Mouse (Mus musculus) ES-Bruce4 (cell line): Measurements from ENCODE around the gene Rhbdd1. TPM values are rescaled to one million over a fixed set of nuclear protein-coding genes. Genes with fewer than 3 reads are reported as not detected.
A peak's percentile ranks its signal among the peaks of the same experiment; 100 is the strongest.

Experiments used
- H3K27ac ChIP-seq: 2 replicates; pipeline ENCODE4 v1.5.1; 2012; ENCODE audit warnings: low read length, inconsistent platforms; ENCODE audit not compliant: insufficient read depth
- H3K27me3 ChIP-seq: 2 replicates; pipeline ENCODE4 v1.6.1; 2012; ENCODE audit warnings: mild to moderate bottlenecking, low read length, inconsistent platforms; ENCODE audit not compliant: control insufficient read depth, poor library complexity, insufficient read depth, severe bottlenecking
- H3K36me3 ChIP-seq: 2 replicates; pipeline ENCODE4 v1.6.1; 2012; ENCODE audit warnings: inconsistent platforms, mild to moderate bottlenecking, low read length, moderate library complexity; ENCODE audit not compliant: control insufficient read depth, poor library complexity, insufficient read depth, severe bottlenecking
- H3K4me1 ChIP-seq: one replicate; pipeline ENCODE4 v1.8.1; 2011; ENCODE audit warnings: low read length; ENCODE audit not compliant: control insufficient read depth, insufficient read depth
- H3K4me3 ChIP-seq: 2 replicates; pipeline ENCODE4 v1.5.1; 2011; ENCODE audit warnings: low read depth, mild to moderate bottlenecking, low read length
- H3K9ac ChIP-seq: 2 replicates; pipeline ENCODE4 v1.6.1; 2012; ENCODE audit warnings: low read depth, mild to moderate bottlenecking, inconsistent platforms; ENCODE audit not compliant: poor library complexity, severe bottlenecking
- H3K9me3 ChIP-seq: replicated peaks from 2 replicates; pipeline ENCODE4 v1.6.1; 2012; ENCODE audit warnings: mild to moderate bottlenecking, low read length, inconsistent platforms; ENCODE audit not compliant: control insufficient read depth, poor library complexity, insufficient read depth, severe bottlenecking
- CTCF ChIP-seq: IDR thresholded peaks from one replicate; pipeline ENCODE4 v1.8.1; 2011; ENCODE audit warnings: low read depth, low read length
- EP300 ChIP-seq: IDR thresholded peaks from 2 replicates; pipeline ENCODE4 v1.6.1; 2011; ENCODE audit warnings: low read depth, low read length; ENCODE audit not compliant: insufficient read depth
- POLR2A ChIP-seq: IDR thresholded peaks from one replicate; pipeline ENCODE4 v1.8.1; 2011; ENCODE audit warnings: low read length; ENCODE audit not compliant: insufficient read depth
- polyA plus RNA-seq: library from polyadenylated mRNA; stranded (reverse); fragments of >200 nt; gene quantifications from 2 replicates; pipeline ENCODE4 v1.2.4, GENCODE M21; 2011; ENCODE audit warnings: low read depth; ENCODE audit not compliant: missing spikeins, insufficient read depth, insufficient read length

The Rhbdd1 gene
- polyA plus RNA-seq, 1 experiment, result 21.4 TPM

DNA sequence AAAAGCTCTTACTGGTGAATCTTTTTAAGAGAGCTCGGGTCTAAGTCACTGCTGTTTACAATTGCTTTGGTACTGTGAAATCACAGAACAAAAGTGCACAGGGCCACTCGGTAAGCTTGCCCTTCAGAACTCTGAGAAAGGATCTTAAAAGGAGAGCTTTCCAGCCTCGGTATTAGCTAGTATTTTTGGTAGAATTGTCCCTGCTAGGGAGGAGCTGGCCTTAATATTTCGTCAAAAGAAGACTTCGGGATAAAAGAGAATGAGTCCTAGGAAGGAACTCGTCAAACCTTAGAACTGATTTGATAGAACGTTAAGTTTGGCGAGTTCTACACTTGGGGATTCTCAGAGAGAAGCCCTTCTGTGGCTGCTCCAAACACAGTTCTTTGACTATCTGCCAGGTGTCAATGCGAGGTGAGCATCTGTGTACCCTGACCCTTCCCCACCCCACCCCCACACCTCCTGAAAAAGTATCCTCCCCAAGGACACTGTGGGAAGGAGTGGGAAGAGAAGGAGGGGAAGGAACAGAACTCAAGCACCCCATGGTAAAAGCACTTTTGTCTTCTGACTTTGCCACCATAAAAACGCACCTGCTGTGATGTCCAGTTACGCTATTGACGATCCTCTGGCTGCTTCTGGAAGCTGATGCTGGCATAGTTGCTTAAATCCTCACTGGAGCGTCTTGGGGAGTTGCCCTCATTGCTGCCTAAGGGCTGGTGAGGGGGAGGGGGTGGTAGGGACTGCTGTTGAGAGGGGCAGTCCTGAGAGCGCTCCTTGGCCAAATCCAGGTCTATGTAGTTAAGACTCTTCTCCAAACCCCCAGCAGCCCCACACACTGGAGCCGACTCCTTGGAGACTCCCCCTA, 29.8 kb upstream of the Rhbdd1 start:
- Histone ChIP-seq H3K9me3 (no peaks in the 10 kb centered on the region), H3K4me1 (peaks cover 1% of the 10 kb centered on the region), H3K27ac (no peak overlapping the region)

DNA sequence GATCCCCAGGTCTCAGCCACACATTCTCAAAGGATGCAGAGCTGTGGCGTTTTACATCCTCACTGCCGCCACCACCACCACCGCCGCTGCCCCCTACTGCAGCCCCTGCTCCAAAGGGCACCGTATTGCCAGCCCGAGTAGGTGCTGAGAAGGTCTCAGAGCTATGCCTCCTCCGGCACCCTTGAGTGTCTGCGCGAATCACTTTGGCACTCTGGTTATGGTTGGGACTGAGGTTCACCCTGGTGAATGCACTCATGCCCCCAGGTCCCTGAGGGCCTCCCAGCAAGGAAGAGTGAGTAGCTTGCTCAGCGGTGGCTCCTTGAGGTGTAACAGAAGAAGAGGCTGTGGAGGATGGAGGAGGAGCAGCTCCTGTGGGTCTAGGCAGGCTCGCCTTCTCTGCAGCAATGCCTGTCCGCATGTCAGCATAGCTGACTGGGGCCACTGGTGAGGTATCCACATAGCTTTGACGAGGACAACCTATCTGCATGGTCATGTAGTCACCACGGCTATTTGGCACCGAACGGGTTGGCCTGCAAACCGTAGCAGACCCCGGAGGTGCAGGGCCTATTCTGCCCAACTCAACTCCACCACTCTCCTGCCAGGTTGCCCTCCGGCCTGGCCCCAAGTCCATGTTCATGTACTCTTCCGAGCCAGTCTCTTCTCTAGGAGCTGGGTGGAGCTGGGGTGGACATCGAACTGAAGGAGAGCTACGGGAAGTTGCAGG, 29.0 kb upstream of the Rhbdd1 start:
- H3K9me3 ChIP-seq, result no peaks in the 10 kb centered on the region
- no peaks in the 10 kb centered on the region for H3K36me3 ChIP-seq
- 0 out of 2 replicates have a peak overlapping the region, but pooled peaks have one; percentile 10 for H3K4me3 ChIP-seq
- H3K9ac ChIP-seq, result no peak overlapping the region
- H3K27ac ChIP-seq, result no peak overlapping the region
- no peak for TF ChIP-seq EP300
- no peak for TF ChIP-seq CTCF
- TF ChIP-seq POLR2A, result no peak
- peaks cover 1% of the 10 kb centered on the region for H3K4me1 ChIP-seq
- H3K27me3 ChIP-seq, result no peaks in the 10 kb centered on the region

More for the DNA sequence above, 29.8 kb upstream of the Rhbdd1 start:
- Histone ChIP-seq H3K27me3 (no peaks in the 10 kb centered on the region), H3K36me3 (no peaks in the 10 kb centered on the region), H3K9ac (no peak overlapping the region), H3K4me3 (0 out of 2 replicates have a peak overlapping the region, but pooled peaks have one; percentile 10)
- no peak for TF ChIP-seq EP300
- no peak for TF ChIP-seq POLR2A
- no peak for TF ChIP-seq CTCF

DNA sequence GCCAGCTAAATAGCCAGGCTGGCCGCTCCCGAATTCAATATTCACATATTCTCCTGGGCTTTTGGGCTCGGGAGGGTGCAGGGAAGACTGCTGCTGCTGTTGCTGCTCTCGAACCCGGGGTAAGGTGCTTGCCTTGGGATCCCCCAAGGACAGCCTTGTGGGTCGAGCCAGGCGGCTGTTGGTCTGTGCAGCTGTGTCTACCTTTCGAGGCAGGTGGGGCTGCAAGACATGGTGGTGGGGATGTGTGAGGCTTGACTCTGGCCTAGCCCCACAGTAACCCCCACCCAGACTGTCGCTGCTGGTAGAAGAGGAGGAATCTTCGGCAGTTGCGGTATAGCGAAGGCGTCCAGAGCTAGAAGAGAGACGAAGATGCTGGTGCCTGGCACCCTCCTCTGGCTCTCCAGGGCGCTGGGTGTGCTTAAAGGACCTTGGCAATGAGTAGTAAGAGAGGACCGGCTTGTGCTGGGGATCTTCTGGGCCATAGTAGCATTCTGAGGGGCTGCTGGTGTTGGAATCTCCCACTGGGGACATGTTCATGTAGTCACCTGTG, 28.4 kb upstream of the Rhbdd1 start:
- Histone ChIP-seq H3K27me3 (no peaks in the 10 kb centered on the region), H3K27ac (no peak overlapping the region), H3K4me1 (peaks cover under 1% of the 10 kb centered on the region), H3K36me3 (no peaks in the 10 kb centered on the region), H3K9me3 (no peaks in the 10 kb centered on the region), H3K4me3 (no peak overlapping the region), H3K9ac (no peak overlapping the region)
- TF ChIP-seq EP300, result no peak
- TF ChIP-seq POLR2A, result no peak
- TF ChIP-seq CTCF, result no peak

DNA sequence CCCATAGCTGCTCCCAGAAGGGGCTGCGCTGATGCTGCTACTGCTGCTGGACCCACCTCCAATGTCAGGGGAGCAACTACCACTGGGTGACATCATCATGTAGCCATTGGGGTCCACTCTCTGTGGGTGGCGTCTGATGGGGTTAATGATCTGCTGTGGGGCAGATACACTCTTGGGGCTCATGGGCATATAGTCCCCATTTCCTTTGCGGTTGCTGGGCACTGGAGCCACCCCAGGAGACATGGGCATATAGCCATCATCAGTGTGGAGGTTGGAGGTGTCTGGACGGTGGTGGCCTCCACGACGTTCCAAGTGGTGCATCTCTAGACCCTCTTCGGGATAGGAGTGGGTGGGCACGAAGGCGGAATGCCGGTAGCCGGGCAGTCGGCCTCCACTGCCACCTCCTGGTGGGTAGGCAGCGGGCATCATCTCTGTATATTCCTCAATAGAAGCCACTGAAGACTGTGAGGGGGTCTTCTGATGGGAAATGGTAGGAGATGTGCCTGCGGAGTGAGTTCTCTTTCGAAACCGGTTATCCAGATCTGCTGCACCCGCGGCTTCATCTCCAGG, 27.7 kb upstream of the Rhbdd1 start:
- Histone ChIP-seq H3K36me3 (no peaks in the 10 kb centered on the region), H3K4me1 (no peaks in the 10 kb centered on the region), H3K9ac (no peak overlapping the region), H3K27me3 (no peaks in the 10 kb centered on the region), H3K27ac (no peak overlapping the region), H3K9me3 (no peaks in the 10 kb centered on the region), H3K4me3 (no peak overlapping the region)
- TF ChIP-seq EP300 (no peak), CTCF (no peak), POLR2A (no peak)

DNA sequence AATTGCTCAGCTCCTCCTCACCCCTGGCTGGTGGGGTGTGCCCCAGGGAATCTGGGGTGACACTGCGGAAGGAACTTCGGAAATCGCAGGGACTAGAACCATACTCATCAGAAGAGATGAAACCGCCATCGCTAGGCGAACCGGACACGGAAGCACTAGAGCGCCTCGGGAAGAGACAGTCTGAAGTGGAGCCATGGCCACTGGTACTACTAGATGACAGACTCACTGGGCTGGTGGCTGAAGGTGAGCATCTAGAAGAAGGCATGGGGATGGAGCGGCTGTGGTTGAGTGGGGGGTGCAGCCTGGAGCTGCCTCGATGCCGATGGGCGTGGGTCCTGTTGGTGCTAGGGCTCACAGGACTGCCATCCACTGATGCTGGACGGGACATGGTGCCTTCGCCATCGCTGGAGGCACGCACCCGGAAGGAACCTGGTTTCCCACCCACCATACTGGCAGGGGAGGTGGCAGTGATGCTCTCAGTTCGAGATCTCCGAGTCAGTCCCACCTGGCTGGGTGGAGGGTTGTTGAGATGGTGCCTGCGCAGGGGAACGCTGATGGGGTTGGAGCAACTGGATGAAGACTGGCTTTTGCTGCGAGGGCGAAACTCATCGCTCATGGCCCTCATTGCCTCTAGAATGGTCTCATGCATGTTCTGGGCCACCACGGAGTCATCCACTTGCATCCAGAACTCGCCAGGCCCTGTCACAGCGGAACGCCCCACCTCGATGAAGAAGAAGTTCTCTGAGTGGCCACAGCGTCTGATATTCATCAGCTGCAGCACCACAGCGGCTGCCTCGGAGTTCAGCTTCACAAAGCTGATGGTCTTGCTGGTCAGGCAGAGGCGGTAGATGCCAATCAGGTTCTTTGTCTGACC, 26.9 kb upstream of the Rhbdd1 start:
- Histone ChIP-seq H3K27me3 (no peaks in the 10 kb centered on the region), H3K36me3 (no peaks in the 10 kb centered on the region), H3K9me3 (no peaks in the 10 kb centered on the region), H3K9ac (peak overlapping the region; percentile 77), H3K4me3 (peak overlapping the region; percentile 88), H3K4me1 (no peaks in the 10 kb centered on the region), H3K27ac (no peak overlapping the region)
- no peak for TF ChIP-seq POLR2A
- no peak for TF ChIP-seq CTCF
- TF ChIP-seq EP300, result no peak
